Mouse (Mus musculus): ENCODE data around the gene Retn.

The Retn gene

GRCm38 (mm10) chr8:3664405-3664804, 8.8 kb downstream of the Retn start:
- DNase-seq = no peak

- DNase-seq = no peak
Observed at GRCm38 (mm10) chr8:3665507-3665906, 9.9 kb downstream of the Retn start, which contains the start of gene Mcemp1. TSS of gene Mcemp1 (plus strand) at chr8:3665754.

DNA sequence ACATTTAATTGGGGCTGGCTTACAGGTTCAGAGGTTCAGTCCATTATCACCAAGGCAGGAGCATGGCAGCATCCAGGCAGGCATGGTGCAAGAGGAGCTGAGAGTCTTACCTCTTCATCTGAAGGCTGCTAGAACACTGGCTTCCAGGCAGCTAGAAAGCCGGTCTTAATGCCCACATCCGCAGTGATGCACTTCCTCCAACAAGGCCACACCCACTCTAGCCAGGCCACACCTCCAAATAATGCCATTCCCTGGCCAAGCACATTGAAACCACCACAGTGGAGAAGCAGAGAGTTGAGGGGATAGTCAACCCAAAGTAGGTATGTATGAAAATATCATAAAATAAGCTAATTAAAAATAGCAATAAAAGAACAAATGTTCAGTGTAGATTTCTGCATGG, 14.8 kb downstream of the Retn start:
- no peak for DNase-seq

- peak; percentile 91 for DNase-seq
Observed at GRCm38 (mm10) chr8:3671980-3672491, 16.5 kb downstream of the Retn start, which contains the start of gene Fcor. TSS of gene Fcor (minus strand) at chr8:3672362.

DNA sequence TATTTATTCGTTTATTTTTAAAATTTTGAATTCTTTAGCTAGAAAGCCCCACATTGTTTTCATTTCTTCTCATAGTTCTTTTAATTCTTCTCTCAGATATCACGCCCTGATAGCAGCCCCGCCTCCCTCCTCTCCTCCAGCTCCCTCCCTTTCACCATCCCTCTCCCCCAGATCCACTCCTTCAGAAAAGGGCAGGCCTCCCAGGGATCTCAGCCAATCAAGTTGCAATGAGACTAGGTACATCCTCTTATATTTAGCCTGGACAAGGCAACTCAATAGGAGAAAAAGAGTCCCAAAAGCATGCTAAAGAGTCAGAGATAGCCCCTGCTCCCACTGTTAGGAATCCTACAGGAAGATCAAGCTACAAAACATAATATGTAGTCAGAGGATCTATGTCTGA, 19.1 kb downstream of the Retn start:
- DNase-seq = no peak

GRCm38 (mm10) chr8:3676131-3676992, 20.8 kb downstream of the Retn start, which contains the start of gene Trappc5:
TSS of gene Trappc5 (plus strand) at chr8:3676299.
- DNase-seq = peak; percentile 97

GRCm38 (mm10) chr8:3676993-3677579, 21.5 kb downstream of the Retn start:
- no peak for DNase-seq

DNA sequence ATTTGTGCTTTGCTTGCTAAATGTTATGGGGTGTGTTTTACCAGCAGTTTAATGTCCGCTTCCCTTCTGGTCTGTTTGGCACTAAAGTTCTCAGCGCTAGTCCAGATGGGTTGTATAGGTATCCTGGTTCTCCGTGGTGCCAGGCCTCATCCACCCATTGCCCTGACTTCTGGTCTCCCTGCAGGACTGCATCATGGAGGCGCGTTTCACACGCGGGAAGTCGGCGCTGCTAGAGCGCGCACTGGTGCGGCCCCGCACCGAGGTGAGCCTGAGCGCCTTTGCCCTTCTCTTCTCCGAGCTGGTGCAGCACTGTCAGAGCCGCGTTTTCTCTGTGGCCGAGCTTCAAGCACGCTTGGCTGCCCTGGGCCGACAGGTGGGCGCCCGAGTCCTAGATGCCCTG, 23.3 kb downstream of the Retn start:
- no peak for DNase-seq

DNA sequence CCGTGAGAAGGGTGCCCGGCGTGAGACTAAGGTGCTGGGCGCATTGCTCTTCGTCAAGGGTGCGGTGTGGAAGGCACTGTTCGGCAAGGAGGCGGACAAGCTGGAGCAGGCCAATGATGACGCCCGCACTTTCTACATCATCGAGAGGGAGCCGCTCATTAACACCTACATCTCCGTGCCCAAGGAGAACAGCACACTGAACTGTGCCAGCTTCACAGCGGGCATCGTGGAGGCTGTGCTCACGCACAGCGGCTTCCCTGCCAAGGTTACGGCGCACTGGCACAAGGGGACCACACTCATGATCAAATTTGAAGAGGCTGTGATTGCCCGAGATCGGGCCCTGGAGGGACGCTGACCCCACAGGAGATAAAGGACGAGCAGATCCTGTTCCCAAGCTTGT, 23.7 kb downstream of the Retn start:
- no peak for DNase-seq

DNA sequence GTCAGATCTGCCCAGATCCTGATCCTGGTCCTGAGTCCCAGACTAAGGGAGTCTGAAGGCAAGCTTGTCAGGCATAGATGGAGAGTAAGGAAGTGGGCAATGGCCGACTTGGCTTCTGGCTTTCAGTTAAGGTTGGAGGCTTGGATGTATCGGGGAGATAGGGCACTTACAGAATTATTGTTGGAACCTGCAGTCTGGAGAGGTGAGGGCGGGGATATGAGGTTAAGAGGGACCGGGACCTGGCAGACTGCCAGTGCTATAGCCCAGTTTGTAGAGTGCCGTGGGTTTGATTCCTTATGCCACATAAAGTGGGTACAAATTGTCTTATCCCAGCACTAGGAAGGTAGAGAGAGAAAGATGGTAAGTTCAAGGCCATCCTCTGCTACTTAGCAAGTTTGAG, 24.1 kb downstream of the Retn start:
- no peak for DNase-seq

DNA sequence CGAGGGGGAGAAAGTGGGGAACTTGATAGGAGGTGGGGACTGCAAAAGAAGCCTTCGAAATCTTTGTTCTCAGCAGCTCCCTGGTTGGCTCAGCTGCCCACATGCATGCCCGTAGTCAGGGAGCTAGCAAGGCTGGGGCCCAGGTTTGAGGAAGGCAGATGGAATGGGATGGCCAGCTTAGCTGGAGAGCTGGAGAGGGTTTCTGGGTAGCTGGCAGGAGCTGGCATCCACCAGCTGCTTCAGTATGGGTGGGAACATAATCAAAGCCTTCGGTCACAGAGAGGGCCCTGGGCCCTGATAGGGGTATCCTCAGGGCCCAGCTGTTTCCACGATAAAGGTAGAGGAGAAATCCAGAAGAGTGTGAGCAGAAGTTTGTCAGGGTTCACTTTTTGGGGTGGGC, 26.9 kb downstream of the Retn start:
- no peak for DNase-seq

- DNase-seq = no peak
Observed at GRCm38 (mm10) chr8:3683408-3684176, 28.0 kb downstream of the Retn start.

GRCm38 (mm10) chr8:3684530-3684929, 29.0 kb downstream of the Retn start:
- no peak for DNase-seq

GRCm38 (mm10) chr8:3685422-3685821, 29.9 kb downstream of the Retn start:
- no peak for DNase-seq

GRCm38 (mm10) chr8:3687537-3687936, 32.0 kb downstream of the Retn start:
- DNase-seq = no peak

GRCm38 (mm10) chr8:3690774-3691173, 35.2 kb downstream of the Retn start:
- no peak for DNase-seq

DNA sequence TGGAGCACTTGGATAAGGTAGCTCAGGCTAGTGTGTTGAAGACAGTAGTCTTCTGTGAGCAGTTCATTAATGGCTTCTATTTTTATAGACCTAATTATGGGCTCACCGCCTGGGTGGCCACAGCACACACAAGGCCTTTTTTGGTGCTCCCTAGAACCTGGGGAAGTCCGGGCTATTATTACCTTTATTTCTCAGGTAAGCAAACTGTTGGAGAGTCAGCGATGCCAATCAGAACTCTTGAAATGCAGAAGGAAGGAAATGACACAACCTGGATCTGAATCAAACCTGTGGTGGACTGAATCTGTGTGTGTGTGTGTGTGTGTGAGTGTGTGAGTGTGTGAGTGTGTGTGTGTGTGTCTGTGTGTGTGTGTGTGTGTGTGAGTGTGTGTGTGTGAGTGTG, 38.6 kb downstream of the Retn start, which contains the start of gene Fcer2a:
Gene Fcer2a, minus strand, starts transcription at position 55 of the 400 bp plus-strand sequence.
- no peak for DNase-seq

GRCm38 (mm10) chr8:3701491-3701890, 45.9 kb downstream of the Retn start:
- no peak for DNase-seq

DNA sequence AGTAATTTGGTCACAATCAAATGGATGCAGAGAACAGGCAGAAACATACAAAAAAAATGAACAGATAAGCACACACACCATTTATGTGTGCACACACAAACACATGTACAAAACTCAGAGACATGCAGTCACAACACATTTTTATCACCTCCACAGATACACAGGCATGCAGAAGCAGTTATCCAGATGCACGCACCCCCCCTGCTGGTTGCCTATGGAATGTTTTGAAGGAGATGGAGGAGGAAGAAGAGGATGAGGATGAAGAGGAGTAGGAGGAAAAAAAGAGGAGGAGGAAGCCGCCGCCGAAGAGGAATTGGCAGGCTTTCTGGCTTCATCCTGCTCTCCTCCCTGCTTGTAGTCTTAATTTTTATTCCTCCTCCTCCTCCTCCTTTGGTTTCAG, 50.1 kb downstream of the Retn start:
- no peak for DNase-seq

GRCm38 (mm10) chr8:3707611-3708010, 52.0 kb downstream of the Retn start:
- no peak for DNase-seq
